In genomic region chr4:108387681-108388253, GRCm38 (mm10) we compare ENCODE assay signal across 8 mouse cellular contexts. TPM values are rescaled to one million over a fixed set of nuclear protein-coding genes. Genes with fewer than 3 reads are reported as not detected.
A peak's percentile ranks its signal among the peaks of the same experiment; 100 is the strongest.
DNase-seq lines count a peak whose midpoint lies in the region; ATAC-seq and TF ChIP-seq lines count a peak whose summit lies in the region.

No protein-coding gene starts in this region.

- ATAC-seq in embryonic facial prominence, embryonic 13.5 days (ENCODE audit: insufficient number of reproducible peaks, insufficient read depth, low FRiP score, low TSS enrichment, low read depth): peak; percentile 50; the same call in 1 of the 2 replicates
- ATAC-seq in heart, embryonic 11.5 days (replicated peaks; ENCODE audit: insufficient number of reproducible peaks, low FRiP score, low TSS enrichment): peak; percentile 68
- ATAC-seq in kidney, embryonic 15.5 days (replicated peaks; ENCODE audit: low FRiP score): peak; percentile 74
- peak; percentile 87 for ATAC-seq in lung, embryonic 14.5 days (ENCODE audit: insufficient read depth)
- peak; percentile 62 for ATAC-seq in neural tube, embryonic 15.5 days (ENCODE audit: low FRiP score)

- no peaks in the 10 kb centered on the region for H3K9me3 ChIP-seq in embryonic facial prominence, embryonic 13.5 days
- no peaks in the 10 kb centered on the region for H3K9me3 ChIP-seq in heart, embryonic 11.5 days (replicated peaks; ENCODE audit: control insufficient read depth, low read length)
- no peaks in the 10 kb centered on the region for H3K9me3 ChIP-seq in kidney, embryonic 15.5 days (replicated peaks)
- H3K9me3 ChIP-seq in lung, embryonic 14.5 days (ENCODE audit: low read depth, low read length): no peaks in the 10 kb centered on the region
- no peaks in the 10 kb centered on the region for H3K9me3 ChIP-seq in neural tube, embryonic 15.5 days (replicated peaks)

- H3K27ac ChIP-seq in embryonic facial prominence, embryonic 13.5 days: peak overlapping the region; percentile 91
- peak overlapping the region; percentile 81 for H3K27ac ChIP-seq in heart, embryonic 11.5 days (ENCODE audit: low read depth, low read length)
- H3K27ac ChIP-seq in kidney, embryonic 15.5 days: peak overlapping the region; percentile 82
- H3K27ac ChIP-seq in lung, embryonic 14.5 days (ENCODE audit: low read depth): peak overlapping the region; percentile 90
- peak overlapping the region; percentile 78 for H3K27ac ChIP-seq in neural tube, embryonic 15.5 days (replicated peaks)

- H3K4me3 ChIP-seq in embryonic facial prominence, embryonic 13.5 days: peak overlapping the region; percentile 45
- H3K4me3 ChIP-seq in heart, embryonic 11.5 days (ENCODE audit: low read depth, low read length): peak overlapping the region; percentile 34
- peak overlapping the region; percentile 45 for H3K4me3 ChIP-seq in kidney, embryonic 15.5 days (replicated peaks)
- peak overlapping the region; percentile 36 for H3K4me3 ChIP-seq in lung, embryonic 14.5 days (ENCODE audit: low read depth, low read length)
- H3K4me3 ChIP-seq in neural tube, embryonic 15.5 days (replicated peaks): peak overlapping the region; percentile 39

- WGBS in embryonic facial prominence, embryonic 13.5 days: 1% methylated on average over 18 of the region's 18 CpGs
- 8% methylated on average over 18 of the region's 18 CpGs for WGBS in heart, embryonic 11.5 days (ENCODE audit: insufficient replicate concordance)
- WGBS in kidney, embryonic 15.5 days: 4% methylated on average over 18 of the region's 18 CpGs
- 1% methylated on average over 18 of the region's 18 CpGs for WGBS in lung, embryonic 14.5 days
- WGBS in neural tube, embryonic 15.5 days: 4% methylated on average over 18 of the region's 18 CpGs

- peak; percentile 63 for DNase-seq in 3T3-L1 (ENCODE audit: low read depth, low spot score)
- DNase-seq in adrenal gland, postnatal 10 days: peak; percentile 75
- peak; percentile 95 for DNase-seq in lung, embryonic 14.5 days
- no peak for DNase-seq in thymus, adult 18-20 months

- H3K4me2 ChIP-seq in embryonic facial prominence, embryonic 13.5 days: peak overlapping the region; percentile 73
- peak overlapping the region; percentile 70 for H3K4me2 ChIP-seq in heart, embryonic 11.5 days
- peak overlapping the region; percentile 69 for H3K4me2 ChIP-seq in kidney, embryonic 15.5 days
- peak overlapping the region; percentile 74 for H3K4me2 ChIP-seq in lung, embryonic 14.5 days
- peak overlapping the region; percentile 75 for H3K4me2 ChIP-seq in neural tube, embryonic 15.5 days

- TF ChIP-seq CTCF in lung, embryonic 14.5 days (IDR thresholded peaks at IDR 0.05; ENCODE audit: low read depth): peak; percentile 51

- H3K27me3 ChIP-seq in embryonic facial prominence, embryonic 13.5 days: peaks cover 23% of the 10 kb centered on the region
- peaks cover 4% of the 10 kb centered on the region; the same call in 1 of the 2 replicates for H3K27me3 ChIP-seq in heart, embryonic 11.5 days (ENCODE audit: control insufficient read depth, insufficient read depth, low read length)
- peaks cover 23% of the 10 kb centered on the region for H3K27me3 ChIP-seq in kidney, embryonic 15.5 days
- H3K27me3 ChIP-seq in lung, embryonic 14.5 days (ENCODE audit: insufficient read depth, low read length): peaks cover 16% of the 10 kb centered on the region
- H3K27me3 ChIP-seq in neural tube, embryonic 15.5 days (replicated peaks): peaks cover 11% of the 10 kb centered on the region

- peak overlapping the region; percentile 68 for H3K9ac ChIP-seq in embryonic facial prominence, embryonic 13.5 days
- peak overlapping the region; percentile 74 for H3K9ac ChIP-seq in heart, embryonic 11.5 days (ENCODE audit: low read depth, low read length)
- H3K9ac ChIP-seq in kidney, embryonic 15.5 days: peak overlapping the region; percentile 52
- H3K9ac ChIP-seq in lung, embryonic 14.5 days: peak overlapping the region; percentile 66
- peak overlapping the region; percentile 51 for H3K9ac ChIP-seq in neural tube, embryonic 15.5 days (replicated peaks)

- peaks cover 14% of the 10 kb centered on the region for H3K4me1 ChIP-seq in embryonic facial prominence, embryonic 13.5 days
- 0 out of 2 replicates have a peak, but pooled peaks cover 11% of the 10 kb centered on the region for H3K4me1 ChIP-seq in heart, embryonic 11.5 days (ENCODE audit: control insufficient read depth, insufficient read depth, low read length)
- peaks cover 29% of the 10 kb centered on the region for H3K4me1 ChIP-seq in kidney, embryonic 15.5 days
- peaks cover 3% of the 10 kb centered on the region for H3K4me1 ChIP-seq in lung, embryonic 14.5 days (ENCODE audit: insufficient read depth)
- peaks cover 23% of the 10 kb centered on the region for H3K4me1 ChIP-seq in neural tube, embryonic 15.5 days

- H3K36me3 ChIP-seq in embryonic facial prominence, embryonic 13.5 days: no peaks in the 10 kb centered on the region
- H3K36me3 ChIP-seq in heart, embryonic 11.5 days (ENCODE audit: control insufficient read depth, insufficient read depth, low read length): no peaks in the 10 kb centered on the region
- H3K36me3 ChIP-seq in kidney, embryonic 15.5 days: no peaks in the 10 kb centered on the region
- H3K36me3 ChIP-seq in lung, embryonic 14.5 days (ENCODE audit: insufficient read depth): no peaks in the 10 kb centered on the region
- H3K36me3 ChIP-seq in neural tube, embryonic 15.5 days: no peaks in the 10 kb centered on the region

RNA-seq across cellular contexts. Expression of gene Shisal2a, which starts 4.6 kb away (rescaled TPM):
- total RNA-seq in adrenal gland, postnatal 10 days (2021): 1 to 10 TPM; 2.7 to 5.9 TPM
- polyA plus RNA-seq in embryonic facial prominence, embryonic 13.5 days (2015; fragmentation: Nextera tagmentation; extraction: Ambion mirVana): 2.1 and 2.8 TPM in 2 replicates
- 1.3 and 2.2 TPM in 2 replicates for polyA plus RNA-seq in heart, embryonic 11.5 days (2014; fragmentation: Nextera tagmentation; extraction: Ambion mirVana)
- polyA plus RNA-seq in kidney, embryonic 15.5 days (2015; fragmentation: Nextera tagmentation; extraction: Ambion mirVana): 1.0 and 1.7 TPM in 2 replicates
- polyA plus RNA-seq in lung, embryonic 14.5 days (2014; fragmentation: Nextera tagmentation; extraction: Ambion mirVana): 0.34 TPM in 1 of 2 replicates, not detected in the other
- 4.0 and 6.3 TPM in 2 replicates for polyA plus RNA-seq in neural tube, embryonic 15.5 days (2015; fragmentation: Nextera tagmentation; extraction: Ambion mirVana)

RNA-seq across cellular contexts. Expression of gene Gpx7, which starts 19.0 kb away (rescaled TPM):
- 10 to 100 TPM; 18.2 to 20.5 TPM for total RNA-seq in adrenal gland, postnatal 10 days (2021)
- polyA plus RNA-seq in embryonic facial prominence, embryonic 13.5 days (2015; fragmentation: Nextera tagmentation; extraction: Ambion mirVana): 86.0 and 102 TPM in 2 replicates
- polyA plus RNA-seq in heart, embryonic 11.5 days (2014; fragmentation: Nextera tagmentation; extraction: Ambion mirVana): 58.8 and 60.8 TPM in 2 replicates
- 62.3 and 69.4 TPM in 2 replicates for polyA plus RNA-seq in kidney, embryonic 15.5 days (2015; fragmentation: Nextera tagmentation; extraction: Ambion mirVana)
- 70.3 and 82.4 TPM in 2 replicates for polyA plus RNA-seq in lung, embryonic 14.5 days (2014; fragmentation: Nextera tagmentation; extraction: Ambion mirVana)
- polyA plus RNA-seq in neural tube, embryonic 15.5 days (2015; fragmentation: Nextera tagmentation; extraction: Ambion mirVana): 36.9 and 37.9 TPM in 2 replicates

RNA-seq across cellular contexts. Expression of gene Coa7, which starts 59.8 kb away (rescaled TPM):
- 10 to 100 TPM; 56.1 to 61.8 TPM for total RNA-seq in adrenal gland, postnatal 10 days (2021)
- polyA plus RNA-seq in embryonic facial prominence, embryonic 13.5 days (2015; fragmentation: Nextera tagmentation; extraction: Ambion mirVana): 49.2 and 50.9 TPM in 2 replicates
- 38.0 and 44.3 TPM in 2 replicates for polyA plus RNA-seq in heart, embryonic 11.5 days (2014; fragmentation: Nextera tagmentation; extraction: Ambion mirVana)
- 57.3 and 61.0 TPM in 2 replicates for polyA plus RNA-seq in kidney, embryonic 15.5 days (2015; fragmentation: Nextera tagmentation; extraction: Ambion mirVana)
- polyA plus RNA-seq in lung, embryonic 14.5 days (2014; fragmentation: Nextera tagmentation; extraction: Ambion mirVana): 50.1 and 52.9 TPM in 2 replicates
- 42.6 and 46.8 TPM in 2 replicates for polyA plus RNA-seq in neural tube, embryonic 15.5 days (2015; fragmentation: Nextera tagmentation; extraction: Ambion mirVana)

Comparison
In these comparisons a context has a peak if more than half of its experiments do, and no peak if none do; other contexts are left out.
1. DNase-seq: peak in 3T3-L1 (single experiment), adrenal gland, postnatal 10 days (single experiment) and lung, embryonic 14.5 days (single experiment); none in thymus, adult 18-20 months (0 of 2).
2. Peak in every context shown above with its lines, with median percentiles within 50 percentile points of each other: ATAC-seq, H3K27ac ChIP-seq, H3K4me2 ChIP-seq, H3K4me3 ChIP-seq and H3K9ac ChIP-seq.